Mouse (Mus musculus): ENCODE measurements around the gene Esrrb.

The Esrrb gene

GRCm38 (mm10) chr12:86498765-86499164 is 137.8 kb downstream of the Esrrb start:
- DNase-seq (ENCODE audit: low spot score in 2 of 2), result no peak

GRCm38 (mm10) chr12:86501728-86502127 is 140.8 kb downstream of the Esrrb start:
- DNase-seq (ENCODE audit: low spot score in 2 of 2), result no peak

GRCm38 (mm10) chr12:86503921-86504320 is 143.0 kb downstream of the Esrrb start:
- DNase-seq (ENCODE audit: low spot score in 2 of 2), result no peak

GRCm38 (mm10) chr12:86504321-86504720 is 143.4 kb downstream of the Esrrb start:
- no peak for DNase-seq (ENCODE audit: low spot score in 2 of 2)

- DNase-seq (ENCODE audit: low spot score in 2 of 2), result no peak
These were observed 146.8 kb downstream of the Esrrb start for GRCm38 (mm10) chr12:86507741-86508140.

GRCm38 (mm10) chr12:86508313-86508988 is 147.5 kb downstream of the Esrrb start:
- no peak for DNase-seq (ENCODE audit: low spot score in 2 of 2)

GRCm38 (mm10) chr12:86509295-86510279 is 148.7 kb downstream of the Esrrb start:
- DNase-seq (ENCODE audit: low spot score in 2 of 2), result no peak

GRCm38 (mm10) chr12:86512335-86512734 is 151.4 kb downstream of the Esrrb start:
- no peak for DNase-seq (ENCODE audit: low spot score in 2 of 2)

- DNase-seq (ENCODE audit: low spot score in 2 of 2), result no peak
These were observed 152.7 kb downstream of the Esrrb start for GRCm38 (mm10) chr12:86513596-86513995.

- DNase-seq (ENCODE audit: low spot score in 2 of 2), result no peak
These were observed 155.7 kb downstream of the Esrrb start for GRCm38 (mm10) chr12:86516602-86517001.

GRCm38 (mm10) chr12:86517721-86518120 is 156.8 kb downstream of the Esrrb start:
- no peak for DNase-seq (ENCODE audit: low spot score in 2 of 2)

GRCm38 (mm10) chr12:86518746-86519145 is 157.8 kb downstream of the Esrrb start:
- DNase-seq (ENCODE audit: low spot score in 2 of 2), result no peak

- DNase-seq (ENCODE audit: low spot score in 2 of 2), result no peak
These were observed 173.4 kb downstream of the Esrrb start for GRCm38 (mm10) chr12:86534283-86534682.

GRCm38 (mm10) chr12:86537799-86538198 is 176.9 kb downstream of the Esrrb start:
- DNase-seq (ENCODE audit: low spot score in 2 of 2), result no peak

GRCm38 (mm10) chr12:86538711-86539110 is 177.8 kb downstream of the Esrrb start:
- DNase-seq (ENCODE audit: low spot score in 2 of 2), result no peak

- DNase-seq (ENCODE audit: low spot score in 2 of 2), result no peak
These were observed 178.6 kb downstream of the Esrrb start for GRCm38 (mm10) chr12:86539511-86539910.

GRCm38 (mm10) chr12:86547808-86548207 is 186.9 kb downstream of the Esrrb start:
- no peak for DNase-seq (ENCODE audit: low spot score in 2 of 2)

- DNase-seq (ENCODE audit: low spot score in 2 of 2), result no peak
These were observed 192.1 kb downstream of the Esrrb start for GRCm38 (mm10) chr12:86553037-86553436.

GRCm38 (mm10) chr12:86556796-86557517 is 196.0 kb downstream of the Esrrb start:
- no peak for DNase-seq (ENCODE audit: low spot score in 2 of 2)

GRCm38 (mm10) chr12:86558889-86559288 is 198.0 kb downstream of the Esrrb start:
- no peak for DNase-seq (ENCODE audit: low spot score in 2 of 2)

- no peak for DNase-seq (ENCODE audit: low spot score in 2 of 2)
These were observed 201.8 kb downstream of the Esrrb start for GRCm38 (mm10) chr12:86562705-86563104.

- no peak for DNase-seq (ENCODE audit: low spot score in 2 of 2)
These were observed 205.1 kb downstream of the Esrrb start for GRCm38 (mm10) chr12:86565996-86566395.

All from spleen, postnatal 4 days (tissue).